Mouse (Mus musculus) embryo, embryonic 10 days (tissue): ENCODE data around the gene E130116L18Rik.
"Not testable (repeated sequence)": the region's sequence is repeated elsewhere in the genome, so short reads cannot be mapped to it uniquely, and the experiment has no call there.

Experiments
- DNase-seq: peaks from one replicate; pipeline ENCODE4 v3.0.0-alpha.2; 2015; ENCODE audit warnings: low spot score

Gene E130116L18Rik

GRCm38 (mm10) chr5:25181004-25181531, 41.9 kb downstream of the E130116L18Rik start, which contains the start of gene Galntl5:
Gene Galntl5 (plus strand): TSS chr5:25181460.
- DNase-seq, result no peak

DNA sequence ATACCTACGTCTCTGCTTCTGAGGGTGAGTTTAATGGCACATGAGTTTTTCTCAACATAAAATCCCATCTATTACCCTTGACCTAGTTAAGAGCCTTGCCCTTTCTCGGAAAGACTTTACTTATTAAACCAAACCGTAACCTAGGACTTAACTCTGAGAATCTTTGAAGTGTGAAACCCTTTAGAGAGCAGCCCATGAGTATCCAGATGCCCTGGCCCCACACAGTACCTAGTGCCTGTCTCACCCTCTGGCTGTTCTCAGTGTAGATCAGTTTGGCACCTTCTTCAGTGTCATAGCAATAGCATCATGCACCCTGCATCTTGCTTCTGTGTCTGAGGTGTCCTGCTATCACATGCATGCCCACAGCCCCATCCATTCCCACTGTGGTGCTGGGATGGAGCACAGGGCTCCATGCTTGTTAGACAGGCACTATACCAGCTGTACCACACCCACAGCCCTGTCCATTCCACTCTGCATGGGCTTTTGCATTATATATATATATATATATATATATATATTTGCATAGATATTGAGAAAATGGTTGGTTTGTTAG, 42.9 kb downstream of the E130116L18Rik start:
- no peak for DNase-seq

- DNase-seq, result peak; percentile 16
Measured at GRCm38 (mm10) chr5:25179284-25179683, 43.7 kb downstream of the E130116L18Rik start.

- not testable (repeated sequence) for DNase-seq
Measured at GRCm38 (mm10) chr5:25178543-25178942, 44.4 kb downstream of the E130116L18Rik start.

DNA sequence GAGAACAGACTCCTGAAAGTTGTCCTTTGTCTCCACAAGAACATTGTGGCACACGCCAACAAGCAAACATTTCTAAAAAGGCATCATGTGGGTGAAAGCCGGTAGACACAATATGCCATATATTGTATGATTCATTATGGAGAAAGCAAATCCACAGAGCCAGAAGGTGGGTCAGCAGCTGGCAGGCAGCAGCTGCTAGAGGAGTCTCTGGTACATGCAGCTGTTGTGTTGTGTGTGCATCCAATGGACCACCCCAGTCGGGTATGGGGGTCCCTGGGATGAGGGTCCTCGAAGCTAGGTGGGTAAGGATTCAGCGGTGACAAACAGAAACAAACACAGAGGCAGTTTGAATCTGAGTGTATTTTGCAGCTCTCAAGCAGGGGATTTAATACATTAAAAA, 45.0 kb downstream of the E130116L18Rik start:
- not testable (repeated sequence) for DNase-seq
